ENCODE assay signal across 10 mouse cellular contexts in genomic region chr4:154967173-154967572, GRCm38 (mm10). TPM values are rescaled to one million over a fixed set of nuclear protein-coding genes. Genes with fewer than 3 reads are reported as not detected.
DNase-seq lines count a peak whose midpoint lies in the region; ATAC-seq and TF ChIP-seq lines count a peak whose summit lies in the region.
"Had no signal": no experiment of that assay in that cellular context is flagged by ENCODE, and none has a peak within 500 bp of the region (broad histone marks: within the 10 kb centered on the region; RNA-seq: fewer than 3 reads in every experiment).

No protein-coding gene starts in this region.

- WGBS in forebrain, embryonic 11.5 days: 59% methylated on average over 5 of the region's 5 CpGs
- WGBS in forebrain, embryonic 16.5 days: 41% methylated on average over 5 of the region's 5 CpGs
- 58% methylated on average over 5 of the region's 5 CpGs for WGBS in liver, adult 2 months
- WGBS in liver, embryonic 11.5 days: 61% methylated on average over 5 of the region's 5 CpGs

- H3K79me2 ChIP-seq in liver, adult 2 months (ENCODE audit: control insufficient read depth, insufficient read depth, low read length): peaks cover 7% of the 10 kb centered on the region; the same call in 1 of the 2 replicates

- peaks cover 14% of the 10 kb centered on the region; the same call in 1 of the 2 replicates for H3K4me1 ChIP-seq in forebrain, embryonic 11.5 days (replicated peaks; ENCODE audit: control insufficient read depth, insufficient read depth, low read length)
- H3K4me1 ChIP-seq in forebrain, embryonic 16.5 days (replicated peaks; ENCODE audit: control insufficient read depth, insufficient read depth, low read length): peaks cover 37% of the 10 kb centered on the region
- H3K4me1 ChIP-seq in liver, adult 2 months (ENCODE audit: control insufficient read depth, insufficient read depth, low read length): peaks cover 3% of the 10 kb centered on the region
- peaks cover 20% of the 10 kb centered on the region for H3K4me1 ChIP-seq in liver, embryonic 11.5 days (replicated peaks; ENCODE audit: control insufficient read depth, insufficient read depth, low read length)

- peaks cover 22% of the 10 kb centered on the region; the same call in 1 of the 2 replicates for H3K36me3 ChIP-seq in forebrain, embryonic 11.5 days (ENCODE audit: control insufficient read depth, insufficient read depth, low read length)
- H3K36me3 ChIP-seq in forebrain, embryonic 16.5 days (ENCODE audit: control insufficient read depth, insufficient read depth): peaks cover 28% of the 10 kb centered on the region
- H3K36me3 ChIP-seq in liver, adult 2 months (ENCODE audit: control insufficient read depth, insufficient read depth, low read length): peaks cover 14% of the 10 kb centered on the region; the same call in 1 of the 2 replicates
- H3K36me3 ChIP-seq in liver, embryonic 11.5 days (ENCODE audit: control insufficient read depth, insufficient read depth, low read length): peaks cover 37% of the 10 kb centered on the region

- H3K9ac ChIP-seq in forebrain, embryonic 11.5 days (ENCODE audit: low read length): no peak overlapping the region
- H3K9ac ChIP-seq in forebrain, embryonic 16.5 days (replicated peaks; ENCODE audit: low read depth, low read length): no peak overlapping the region
- no peak overlapping the region for H3K9ac ChIP-seq in liver, adult 2 months (ENCODE audit: low read depth, low read length)
- H3K9ac ChIP-seq in liver, embryonic 11.5 days (ENCODE audit: low read depth, low read length): no peak overlapping the region

- no peak for TF ChIP-seq POLR2A in liver, adult 2 months (IDR thresholded peaks at IDR 0.05; ENCODE audit: extremely low read depth, insufficient read depth, low read length)

- H3K27me3 ChIP-seq in forebrain, embryonic 11.5 days (ENCODE audit: control insufficient read depth, insufficient read depth, low read length): peaks cover 3% of the 10 kb centered on the region; the same call in 1 of the 2 replicates
- no peaks in the 10 kb centered on the region for H3K27me3 ChIP-seq in forebrain, embryonic 16.5 days (replicated peaks; ENCODE audit: control insufficient read depth, insufficient read depth, low read length)
- no peaks in the 10 kb centered on the region for H3K27me3 ChIP-seq in liver, adult 2 months (ENCODE audit: control insufficient read depth, insufficient read depth, low read length)
- H3K27me3 ChIP-seq in liver, embryonic 11.5 days (replicated peaks; ENCODE audit: control insufficient read depth, insufficient read depth, low read length): peaks cover 14% of the 10 kb centered on the region

- peak; percentile 39; the same call in 1 of the 2 replicates for TF ChIP-seq CTCF in liver, adult 2 months (IDR thresholded peaks at IDR 0.05; ENCODE audit: low read depth, low read length)

- no peak for ATAC-seq in forebrain, embryonic 11.5 days (replicated peaks; ENCODE audit: low FRiP score)
- ATAC-seq in forebrain, embryonic 16.5 days: no peak
- ATAC-seq in liver, embryonic 11.5 days (replicated peaks; ENCODE audit: low FRiP score): no peak
- no peak for ATAC-seq in megakaryocyte progenitor cell, adult 5-6 weeks (replicated peaks; ENCODE audit: poor library complexity)

- H3K27ac ChIP-seq in forebrain, embryonic 11.5 days (ENCODE audit: low read depth, low read length): no peak overlapping the region
- no peak overlapping the region for H3K27ac ChIP-seq in forebrain, embryonic 16.5 days (ENCODE audit: low read length)
- H3K27ac ChIP-seq in liver, adult 2 months (replicated peaks; ENCODE audit: insufficient read depth, low read depth, low read length): no peak overlapping the region
- no peak overlapping the region for H3K27ac ChIP-seq in liver, embryonic 11.5 days (ENCODE audit: low read depth, low read length)

- peak; percentile 77 for DNase-seq in forebrain, embryonic 11.5 days (ENCODE audit: low spot score)
- DNase-seq in liver, adult 2 months (ENCODE audit: extremely low read depth, low read depth, low spot score): peak; percentile 32
- DNase-seq in liver, embryonic 11.5 days (ENCODE audit: low spot score): no peak
- DNase-seq in cerebellum, adult 11-12 months: peak; percentile 68
- DNase-seq in left cerebral cortex, postnatal 4 days: peak; percentile 69
- peak; percentile 61 to 80 for DNase-seq in spleen, postnatal 4 days (ENCODE audit: low spot score in 2 of 2)

- no peaks in the 10 kb centered on the region for H3K9me3 ChIP-seq in forebrain, embryonic 11.5 days (ENCODE audit: control insufficient read depth, low read length)
- no peaks in the 10 kb centered on the region for H3K9me3 ChIP-seq in forebrain, embryonic 16.5 days (ENCODE audit: control insufficient read depth, low read length)
- no peaks in the 10 kb centered on the region for H3K9me3 ChIP-seq in liver, embryonic 11.5 days (ENCODE audit: control insufficient read depth, low read length)
- H3K9me3 ChIP-seq: midbrain, embryonic 12.5 days had no signal

- intact Hi-C loops in left cerebral cortex, postnatal 4 days (cut with DNase I): no loop called here

- H3K4me2 ChIP-seq in forebrain, embryonic 11.5 days (ENCODE audit: low read depth, low read length, severe bottlenecking): no peak overlapping the region
- no peak overlapping the region for H3K4me2 ChIP-seq in forebrain, embryonic 16.5 days (ENCODE audit: low read length)
- H3K4me2 ChIP-seq in liver, embryonic 11.5 days: no peak overlapping the region

- H3K4me3 ChIP-seq in forebrain, embryonic 11.5 days (ENCODE audit: low read depth, low read length): no peak overlapping the region
- no peak overlapping the region for H3K4me3 ChIP-seq in forebrain, embryonic 16.5 days (replicated peaks; ENCODE audit: low read length)
- H3K4me3 ChIP-seq in liver, adult 2 months (ENCODE audit: insufficient read depth, low read depth, low read length): no peak overlapping the region
- no peak overlapping the region for H3K4me3 ChIP-seq in liver, embryonic 11.5 days (ENCODE audit: low read depth, low read length)

RNA-seq across cellular contexts. Expression of gene Pank4, which starts 3.2 kb away (rescaled TPM):
- polyA plus RNA-seq in forebrain, embryonic 11.5 days (2014; fragmentation: Nextera tagmentation; extraction: Ambion mirVana): 43.1 and 49.1 TPM in 2 replicates
- polyA plus RNA-seq in forebrain, embryonic 16.5 days (2015; fragmentation: Nextera tagmentation; extraction: Ambion mirVana): 47.1 and 47.3 TPM in 2 replicates
- total RNA-seq in liver, adult 2 months (2014; rRNA removed): 13.5 and 13.6 TPM in 2 replicates
- 13.0 and 19.5 TPM in 2 replicates for polyA plus RNA-seq in liver, adult 2 months (2012; rRNA removed)
- polyA plus RNA-seq in liver, embryonic 11.5 days (2014; fragmentation: Nextera tagmentation; extraction: Ambion mirVana): 44.2 and 47.2 TPM in 2 replicates
- 10 to 100 TPM; 34.5 to 39.8 TPM for total RNA-seq in left cerebral cortex, postnatal 4 days (2021)
- total RNA-seq in megakaryocyte progenitor cell, adult 5-6 weeks (2015): 28.0 and 43.9 TPM in 2 replicates
- total RNA-seq in megakaryocyte progenitor cell, adult 5-6 weeks (2017): 24.6 and 24.8 TPM in 2 replicates

RNA-seq across cellular contexts. Expression of gene Hes5, which starts 6.5 kb away (rescaled TPM):
- 313 and 318 TPM in 2 replicates for polyA plus RNA-seq in forebrain, embryonic 11.5 days (2014; fragmentation: Nextera tagmentation; extraction: Ambion mirVana)
- 91.4 and 100 TPM in 2 replicates for polyA plus RNA-seq in forebrain, embryonic 16.5 days (2015; fragmentation: Nextera tagmentation; extraction: Ambion mirVana)
- total RNA-seq in liver, adult 2 months (2014; rRNA removed): not detected in 2 replicates
- polyA plus RNA-seq in liver, adult 2 months (2012; rRNA removed): not detected in 2 replicates
- 0.63 TPM in 1 of 2 replicates, not detected in the other for polyA plus RNA-seq in liver, embryonic 11.5 days (2014; fragmentation: Nextera tagmentation; extraction: Ambion mirVana)
- 10 to 100 TPM; 56.8 to 74.5 TPM for total RNA-seq in left cerebral cortex, postnatal 4 days (2021)
- 0.64 and 0.67 TPM in 2 replicates for total RNA-seq in megakaryocyte progenitor cell, adult 5-6 weeks (2015)
- 0.24 and 4.5 TPM in 2 replicates for total RNA-seq in megakaryocyte progenitor cell, adult 5-6 weeks (2017)
- total RNA-seq: heart, postnatal 10 days had no signal

RNA-seq across cellular contexts. Expression of gene Tnfrsf14, which starts 38.8 kb away (rescaled TPM):
- 0.61 and 1.4 TPM in 2 replicates for polyA plus RNA-seq in forebrain, embryonic 11.5 days (2014; fragmentation: Nextera tagmentation; extraction: Ambion mirVana)
- polyA plus RNA-seq in forebrain, embryonic 16.5 days (2015; fragmentation: Nextera tagmentation; extraction: Ambion mirVana): 0.27 TPM in 1 of 2 replicates, not detected in the other
- total RNA-seq in liver, adult 2 months (2014; rRNA removed): 11.2 and 14.4 TPM in 2 replicates
- polyA plus RNA-seq in liver, adult 2 months (2012; rRNA removed): 25.9 and 55.6 TPM in 2 replicates
- 23.1 and 24.4 TPM in 2 replicates for polyA plus RNA-seq in liver, embryonic 11.5 days (2014; fragmentation: Nextera tagmentation; extraction: Ambion mirVana)
- 1 to 10 TPM in 1 of 2 experiments, under 1 TPM in 1; 0.58 to 1.1 TPM for total RNA-seq in left cerebral cortex, postnatal 4 days (2021)
- total RNA-seq in megakaryocyte progenitor cell, adult 5-6 weeks (2015): 68.4 and 89.8 TPM in 2 replicates
- total RNA-seq in megakaryocyte progenitor cell, adult 5-6 weeks (2017): 58.3 and 68.2 TPM in 2 replicates

Comparison
In these comparisons a context has a peak if more than half of its experiments do, and no peak if none do; other contexts are left out.
1. RNA of gene Hes5, which starts 6.5 kb away (polyA plus RNA-seq): 313 to 318 TPM in forebrain, embryonic 11.5 days and 91.4 to 100 TPM in forebrain, embryonic 16.5 days; 0.63 TPM in liver, embryonic 11.5 days and not detected in liver, adult 2 months; every median in the first group is over 10 times any median in the second.
2. RNA of gene Tnfrsf14, which starts 38.8 kb away (polyA plus RNA-seq): 25.9 to 55.6 TPM in liver, adult 2 months and 23.1 to 24.4 TPM in liver, embryonic 11.5 days; 0.61 to 1.4 TPM in forebrain, embryonic 11.5 days and 0.27 TPM in forebrain, embryonic 16.5 days; every median in the first group is over 10 times any median in the second.